Mouse (Mus musculus) heart, embryonic 14.5 days (tissue): ENCODE measurements at regions not wholly inside any gene's neighbourhood (a gene's known extent, or its start where the extent isn't known, plus 50 kb on each side); places are given as distances from the start of the nearest gene placed in this dataset.
"Not testable (repeated sequence)": the region's sequence is repeated elsewhere in the genome, so short reads cannot be mapped to it uniquely, and the experiment has no call there.

ENCODE experiments used
- ATAC-seq: fragments of 200-750 bp; cut with Nextera tagmentation; 2 replicates; pipeline ENCODE4 v1.8.0; 2017; ENCODE audit warnings: low read depth, moderate TSS enrichment; ENCODE audit not compliant: insufficient number of reproducible peaks, insufficient read depth, low FRiP score
- H3K27ac ChIP-seq, 2 experiments: fragments of 200-500 bp in 1 of 2; fragments of 300-500 bp in 1 of 2; sonication (generic) in 1 of 2; replicated peaks in 1 of 2; 2 replicates each; pipeline ENCODE4 v1.5.1; 2012 to 2014; ENCODE audit warnings: low read depth in 2 of 2, low read length in 2 of 2, control low read depth in 1 of 2, mild to moderate bottlenecking in 1 of 2, mixed read lengths in 1 of 2; ENCODE audit not compliant: control insufficient read depth in 1 of 2, insufficient read depth in 1 of 2
- H3K27me3 ChIP-seq: fragments of 300-500 bp; sonication (generic); 2 replicates; pipeline ENCODE4 v1.6.1; 2014; ENCODE audit warnings: mild to moderate bottlenecking, low read length, control low read depth; ENCODE audit not compliant: control insufficient read depth, insufficient read depth
- H3K36me3 ChIP-seq: fragments of 300-500 bp; sonication (generic); 2 replicates; pipeline ENCODE4 v1.6.1; 2014; ENCODE audit warnings: mild to moderate bottlenecking, control low read depth, low read length, mixed read lengths; ENCODE audit not compliant: control insufficient read depth, insufficient read depth
- H3K4me1 ChIP-seq, 2 experiments: fragments of 200-500 bp in 1 of 2; fragments of 300-500 bp in 1 of 2; sonication (generic) in 1 of 2; 2 replicates each; pipeline ENCODE4 v1.6.1; 2012 to 2014; ENCODE audit warnings: low read length in 2 of 2, control low read depth in 1 of 2, mixed read lengths in 1 of 2; ENCODE audit not compliant: control insufficient read depth in 2 of 2, insufficient read depth in 2 of 2
- H3K4me2 ChIP-seq: fragments of 300-500 bp; sonication (generic); 2 replicates; pipeline ENCODE4 v1.6.1; 2014; ENCODE audit warnings: mild to moderate bottlenecking, low read length
- H3K4me3 ChIP-seq, 2 experiments: fragments of 200-500 bp in 1 of 2; fragments of 300-500 bp in 1 of 2; sonication (generic) in 1 of 2; 2 replicates each; pipeline ENCODE4 v1.5.1; 2012 to 2014; ENCODE audit warnings: low read length in 2 of 2, mild to moderate bottlenecking in 2 of 2, control low read depth in 1 of 2, low read depth in 1 of 2, moderate library complexity in 1 of 2; ENCODE audit not compliant: control insufficient read depth in 1 of 2, insufficient read depth in 1 of 2
- H3K9ac ChIP-seq: fragments of 300-500 bp; sonication (generic); 2 replicates; pipeline ENCODE4 v1.6.1; 2014; ENCODE audit warnings: mild to moderate bottlenecking, low read length
- H3K9me3 ChIP-seq: fragments of 300-500 bp; sonication (generic); 2 replicates; pipeline ENCODE4 v1.6.1; 2016; ENCODE audit warnings: low read length, control low read depth; ENCODE audit not compliant: control insufficient read depth
- WGBS: fragments of 180-500 bp; shearing (Covaris S2); extraction: QIAGEN DNeasy Blood & Tissue Kit; methylation state at CpG from one replicate; pipeline ENCODE4 v1.1.7; 2014; 5-methylcytosine and 5-hydroxymethylcytosine counted together

DNA sequence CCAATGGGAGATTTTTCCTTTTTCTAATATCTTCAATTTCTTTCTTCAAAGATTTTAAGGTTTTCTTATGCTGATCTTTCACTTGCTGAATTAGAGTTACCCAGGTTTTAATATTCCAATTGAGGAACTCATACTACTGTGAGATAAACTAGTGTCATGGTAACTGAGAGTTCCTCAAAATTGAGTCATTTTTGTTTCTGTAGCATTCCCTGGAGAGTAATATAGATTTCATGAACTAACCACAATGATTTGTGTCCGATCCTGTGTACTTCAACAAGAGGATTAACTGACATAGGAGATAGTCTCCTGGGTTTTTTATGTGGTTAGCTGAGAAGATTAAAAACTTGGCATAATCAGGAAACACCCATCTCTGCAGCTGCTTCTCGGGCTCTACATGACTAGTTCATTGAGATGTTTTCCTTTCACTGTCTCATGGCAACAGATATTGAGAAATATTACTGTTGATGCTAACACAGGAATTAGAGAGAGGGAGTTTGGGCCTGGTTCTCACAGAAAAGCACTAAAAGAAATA lies 949.9 kb downstream of the Adam6a start:
- H3K4me2 ChIP-seq, H3K4me1 ChIP-seq, H3K4me3 ChIP-seq, H3K27me3 ChIP-seq, H3K36me3 ChIP-seq, H3K27ac ChIP-seq, H3K9me3 ChIP-seq, H3K9ac ChIP-seq, ATAC-seq: not testable (repeated sequence)
- 49% methylated on average over 2 of the region's 2 CpGs for WGBS

DNA sequence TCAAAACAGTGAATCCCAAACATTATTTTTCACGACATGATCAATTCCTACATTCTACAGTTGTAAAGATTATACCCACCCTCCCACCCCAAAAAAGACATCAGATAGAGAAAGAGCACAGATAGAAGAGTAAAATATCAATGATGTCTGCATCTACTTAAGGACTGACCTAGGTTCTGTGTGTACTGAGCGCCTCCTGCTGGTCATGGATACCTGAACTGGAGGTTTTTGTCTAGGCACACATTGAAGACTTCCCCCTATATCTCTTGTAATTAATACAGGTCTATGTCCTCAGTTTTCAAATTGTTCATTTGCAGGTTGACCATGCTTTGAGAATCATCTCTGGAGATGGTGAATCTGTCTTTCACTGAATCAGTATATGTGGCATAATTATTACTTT lies 952.0 kb downstream of the Adam6a start:
- ATAC-seq: no peak
- Histone ChIP-seq H3K4me3 (no peak overlapping the region), H3K4me1 (no peaks in the 10 kb centered on the region), H3K4me2 (no peak overlapping the region), H3K9me3 (0 out of 2 replicates have a peak, but pooled peaks cover 4% of the 10 kb centered on the region), H3K27me3 (no peaks in the 10 kb centered on the region), H3K9ac (no peak overlapping the region), H3K36me3 (no peaks in the 10 kb centered on the region), H3K27ac (no peak overlapping the region)
- WGBS: 34% methylated on average over 2 of the region's 2 CpGs

DNA sequence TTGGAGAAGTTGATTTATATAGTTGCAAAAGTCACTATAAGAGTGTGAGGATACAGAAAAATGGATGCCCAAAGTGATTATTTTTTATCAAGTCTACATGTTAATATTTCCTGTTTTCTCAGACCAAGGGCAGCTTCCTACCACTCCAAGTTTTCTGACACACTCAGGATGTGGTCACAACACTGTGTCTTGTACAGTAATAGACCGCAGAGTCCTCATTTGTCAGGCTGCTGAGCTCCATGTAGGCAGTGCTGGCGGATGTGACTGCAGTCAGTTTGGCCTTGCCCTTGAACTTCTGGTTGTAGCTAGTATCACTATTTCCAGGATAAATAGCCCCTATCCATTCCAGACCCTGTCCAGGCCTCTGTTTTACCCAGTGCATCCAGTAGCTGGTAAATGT lies 969.4 kb downstream of the Adam6a start:
- Histone ChIP-seq H3K4me1 (no peaks in the 10 kb centered on the region), H3K9me3 (0 out of 2 replicates have a peak, but pooled peaks cover 4% of the 10 kb centered on the region)

GRCm38 (mm10) chr12:114542094-114542493 lies 998.4 kb downstream of the Adam6a start:
- not testable (repeated sequence) for H3K36me3 ChIP-seq, H3K9me3 ChIP-seq, H3K4me3 ChIP-seq, H3K27me3 ChIP-seq, H3K4me2 ChIP-seq, H3K27ac ChIP-seq, H3K9ac ChIP-seq, ATAC-seq, H3K4me1 ChIP-seq
- WGBS: 49% methylated on average over 1 of the region's 1 CpGs

More for the DNA sequence above, 969.4 kb downstream of the Adam6a start:
- Histone ChIP-seq H3K27ac (no peak overlapping the region), H3K4me3 (no peak overlapping the region), H3K36me3 (no peaks in the 10 kb centered on the region), H3K4me2 (no peak overlapping the region), H3K9ac (no peak overlapping the region), H3K27me3 (no peaks in the 10 kb centered on the region)
- 76% methylated on average over 2 of the region's 2 CpGs for WGBS
- ATAC-seq: no peak

DNA sequence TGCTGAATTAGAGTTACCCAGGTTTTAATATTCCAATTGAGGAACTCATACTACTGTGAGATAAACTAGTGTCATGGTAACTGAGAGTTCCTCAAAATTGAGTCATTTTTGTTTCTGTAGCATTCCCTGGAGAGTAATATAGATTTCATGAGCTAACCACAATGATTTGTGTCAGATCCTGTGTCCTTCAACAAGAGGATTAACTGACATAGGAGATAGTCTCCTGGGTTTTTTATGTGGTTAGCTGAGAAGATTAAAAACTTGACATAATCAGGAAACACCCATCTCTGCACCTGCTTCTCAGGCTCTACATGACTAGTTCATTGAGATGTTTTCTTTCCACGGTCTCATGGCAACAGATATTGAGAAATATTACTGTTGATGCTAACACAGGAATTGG lies 1001.2 kb downstream of the Adam6a start:
- H3K4me2 ChIP-seq, H3K27ac ChIP-seq, H3K4me1 ChIP-seq, H3K27me3 ChIP-seq, H3K9ac ChIP-seq, ATAC-seq, H3K4me3 ChIP-seq, H3K36me3 ChIP-seq: not testable (repeated sequence)
- WGBS: 24% methylated on average over 1 of the region's 1 CpGs
- H3K9me3 ChIP-seq: peaks cover 15% of the 10 kb centered on the region

- ATAC-seq: no peak
- no peaks in the 10 kb centered on the region for H3K27me3 ChIP-seq
- H3K4me3 ChIP-seq: no peak overlapping the region
- no peaks in the 10 kb centered on the region for H3K36me3 ChIP-seq
- H3K9ac ChIP-seq: no peak overlapping the region
- H3K4me2 ChIP-seq: no peak overlapping the region
- peaks cover 28% of the 10 kb centered on the region for H3K9me3 ChIP-seq
- WGBS: 70% methylated on average over 1 of the region's 1 CpGs
- no peak overlapping the region for H3K27ac ChIP-seq
- no peaks in the 10 kb centered on the region for H3K4me1 ChIP-seq
Observed at GRCm38 (mm10) chr12:114562440-114562839, 1018.7 kb downstream of the Adam6a start.

DNA sequence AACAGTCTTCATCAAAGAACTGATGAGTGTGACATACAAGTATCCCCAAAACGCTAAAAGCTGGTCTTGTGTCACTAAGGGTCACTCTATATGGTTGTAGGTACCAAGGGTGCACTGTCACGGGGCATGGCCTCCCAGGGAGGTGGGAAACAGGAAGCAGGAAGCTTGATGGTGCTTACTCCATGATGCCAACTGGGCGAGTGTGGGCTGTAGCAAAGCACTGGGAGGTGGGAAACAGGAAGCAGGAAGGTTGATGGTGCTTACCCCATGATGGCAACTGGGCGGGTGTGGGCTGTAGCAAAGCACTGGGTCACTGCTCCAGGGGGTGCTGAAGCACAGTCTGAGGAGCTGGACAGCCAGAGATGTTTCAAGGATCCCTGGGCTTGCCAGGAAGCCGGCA lies 1019.3 kb downstream of the Adam6a start:
- no peak overlapping the region for H3K4me3 ChIP-seq
- no peaks in the 10 kb centered on the region for H3K36me3 ChIP-seq
- H3K27ac ChIP-seq: no peak overlapping the region
- WGBS: 40% methylated on average over 5 of the region's 5 CpGs
- no peak overlapping the region for H3K4me2 ChIP-seq
- no peaks in the 10 kb centered on the region for H3K27me3 ChIP-seq
- no peak overlapping the region for H3K9ac ChIP-seq
- no peak for ATAC-seq
- peaks cover 28% of the 10 kb centered on the region for H3K9me3 ChIP-seq
- H3K4me1 ChIP-seq: no peaks in the 10 kb centered on the region

DNA sequence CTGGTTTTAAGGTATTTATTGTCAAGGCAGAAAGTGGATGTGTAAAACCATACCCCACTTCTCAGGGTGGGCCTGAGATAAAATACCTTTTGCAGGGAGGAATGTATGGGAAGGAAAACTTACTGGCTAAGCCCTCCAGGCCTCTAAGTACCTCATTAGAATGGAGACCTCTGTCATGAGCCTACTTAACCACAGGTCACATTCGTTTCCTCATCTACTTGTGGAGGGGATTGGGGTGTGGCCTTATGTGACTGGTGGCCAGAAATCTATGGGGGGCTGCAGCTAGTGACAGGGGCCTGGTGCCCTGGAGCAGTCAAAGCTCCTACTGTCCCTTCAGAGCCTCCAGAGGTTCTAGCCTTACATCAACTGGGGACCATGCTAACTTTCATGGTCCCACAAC lies 1020.0 kb downstream of the Adam6a start:
- no peak overlapping the region for H3K4me2 ChIP-seq
- H3K4me1 ChIP-seq: no peaks in the 10 kb centered on the region
- H3K4me3 ChIP-seq: no peak overlapping the region
- no peak overlapping the region for H3K27ac ChIP-seq
- H3K9me3 ChIP-seq: peaks cover 26% of the 10 kb centered on the region
- no peaks in the 10 kb centered on the region for H3K27me3 ChIP-seq
- 41% methylated on average over 1 of the region's 1 CpGs for WGBS
- no peaks in the 10 kb centered on the region for H3K36me3 ChIP-seq
- ATAC-seq: no peak
- H3K9ac ChIP-seq: no peak overlapping the region
